Mouse (Mus musculus) right cerebral cortex, adult 18-20 months (tissue): Measurements from ENCODE around the gene Sacs.

Source experiments
- DNase-seq: peaks from one replicate; pipeline ENCODE4 v3.0.0; 2022; ENCODE audit warnings: mixed read lengths

The Sacs gene

GRCm38 (mm10) chr14:61242611-61243010 is 104.4 kb downstream of the Sacs start:
- no peak for DNase-seq

- DNase-seq = no peak
Measured at GRCm38 (mm10) chr14:61246444-61246843, 108.2 kb downstream of the Sacs start.

DNA sequence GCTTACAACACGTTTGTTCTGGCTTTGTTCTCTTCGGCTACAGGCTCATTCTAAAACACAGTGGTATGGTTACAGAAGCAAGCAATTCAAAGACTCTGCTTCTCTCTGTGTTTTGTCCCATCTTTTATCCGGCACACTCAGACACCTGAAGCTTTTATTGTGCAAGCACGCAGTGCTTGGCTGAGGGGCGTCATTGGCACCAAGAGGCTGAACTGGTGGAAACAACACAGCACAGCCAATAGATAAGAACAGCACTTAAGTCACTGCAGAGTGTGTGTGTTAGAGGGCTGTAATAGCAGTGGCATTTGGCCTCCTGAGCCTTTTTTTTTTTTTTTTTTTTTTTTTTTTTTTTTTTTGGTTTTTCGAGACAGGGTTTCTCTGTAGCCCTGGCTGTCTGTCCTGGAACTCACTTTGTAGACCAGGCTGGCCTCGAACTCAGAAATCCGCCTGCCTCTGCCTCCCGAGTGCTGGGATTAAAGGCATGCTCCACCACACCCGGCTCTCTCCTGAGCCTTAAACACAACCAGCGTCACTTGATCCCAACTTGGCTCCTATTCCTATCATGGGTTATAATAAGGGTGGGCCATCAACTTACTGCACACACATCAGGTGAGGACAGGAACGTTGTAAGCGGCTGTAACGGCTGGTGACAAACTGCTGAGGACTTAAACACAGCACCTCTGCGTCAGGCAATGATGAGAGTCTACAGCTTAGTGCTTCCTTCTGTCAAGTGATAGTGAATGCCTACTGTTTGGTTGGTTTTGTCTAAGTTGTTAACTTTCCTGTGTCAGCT is 114.5 kb downstream of the Sacs start:
- DNase-seq = no peak

DNA sequence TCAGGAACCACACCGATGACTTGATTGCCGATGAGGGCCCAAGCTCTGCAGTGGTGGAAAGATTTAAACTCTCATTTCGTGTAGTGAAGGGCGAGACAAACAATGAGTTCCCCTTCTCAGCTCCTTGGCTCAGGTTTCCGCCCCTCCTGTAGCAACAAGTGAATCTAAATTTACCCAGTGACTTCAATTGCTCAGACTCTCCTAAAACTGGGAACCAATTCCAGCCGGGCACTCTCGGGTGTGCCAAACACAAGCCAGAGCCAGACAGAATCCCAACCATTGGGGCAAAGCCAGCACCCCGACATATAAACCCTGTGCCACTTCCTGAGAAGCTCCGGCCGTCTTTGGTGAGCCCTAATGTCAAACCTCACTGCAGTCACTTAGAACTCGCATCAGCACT is 120.1 kb downstream of the Sacs start, which contains the start of gene Sgcg:
Sgcg (minus strand) TSS at position 139 of the 400 bp plus-strand sequence.
- no peak for DNase-seq

GRCm38 (mm10) chr14:61259084-61259483 is 120.8 kb downstream of the Sacs start:
- no peak for DNase-seq

DNA sequence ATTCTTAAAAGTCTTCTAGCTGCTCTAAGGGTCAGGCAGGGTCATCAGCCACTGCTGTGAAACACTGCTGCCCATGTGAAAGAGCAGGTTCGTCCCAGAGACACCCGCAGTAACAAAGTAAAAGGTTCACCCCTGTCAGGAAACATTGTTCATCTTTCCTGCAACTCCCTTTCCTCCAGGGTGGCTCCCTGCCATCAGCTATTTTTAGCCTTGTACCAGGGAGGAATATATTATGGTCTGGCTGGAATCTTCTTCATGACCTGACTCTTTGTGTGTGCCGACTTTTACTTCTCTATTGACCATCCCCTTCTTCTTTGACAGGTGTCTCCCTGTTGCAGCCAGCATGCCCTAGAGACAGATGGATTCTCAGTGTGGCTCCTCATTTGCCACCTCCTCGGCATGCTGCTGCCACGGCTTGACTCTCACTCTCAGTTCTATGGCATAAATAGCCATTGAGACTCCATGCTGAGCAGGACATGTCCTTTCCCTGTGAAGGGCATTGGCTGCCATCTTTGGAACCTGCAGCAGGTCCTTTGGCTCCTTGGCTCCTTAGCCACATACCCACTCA is 129.7 kb downstream of the Sacs start:
- no peak for DNase-seq

GRCm38 (mm10) chr14:61274414-61275198 is 136.3 kb downstream of the Sacs start:
- DNase-seq = no peak

GRCm38 (mm10) chr14:61277285-61277684 is 139.0 kb downstream of the Sacs start:
- no peak for DNase-seq

DNA sequence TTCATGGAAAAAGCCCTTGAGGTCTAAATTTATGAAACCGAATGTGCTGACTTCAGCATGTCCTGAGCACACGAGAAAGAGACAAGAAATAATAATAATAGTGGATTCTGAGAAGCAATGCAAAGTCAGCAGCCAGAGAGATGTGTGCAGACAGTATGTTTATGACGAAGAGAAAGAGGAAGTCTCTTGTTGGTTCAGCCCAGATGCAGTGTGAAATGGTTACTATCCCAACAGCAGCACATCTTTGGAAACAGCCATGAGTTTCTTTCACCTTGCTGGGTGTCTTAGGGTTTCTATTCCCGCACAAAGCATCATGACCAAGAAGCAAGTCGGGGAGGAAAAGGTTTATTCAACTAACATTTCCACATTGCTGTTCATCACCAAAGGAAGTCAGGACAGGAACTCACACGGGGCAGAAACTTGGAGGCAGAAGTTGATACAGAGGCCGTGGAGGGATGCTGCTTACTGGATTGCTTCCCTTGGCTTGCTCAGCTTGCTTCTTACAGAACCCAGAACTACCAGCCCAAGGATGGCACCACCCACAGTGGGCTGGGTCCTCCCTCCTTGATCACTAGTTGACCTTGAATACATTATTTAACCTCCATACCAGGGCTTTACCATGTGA is 140.5 kb downstream of the Sacs start:
- DNase-seq = no peak

DNA sequence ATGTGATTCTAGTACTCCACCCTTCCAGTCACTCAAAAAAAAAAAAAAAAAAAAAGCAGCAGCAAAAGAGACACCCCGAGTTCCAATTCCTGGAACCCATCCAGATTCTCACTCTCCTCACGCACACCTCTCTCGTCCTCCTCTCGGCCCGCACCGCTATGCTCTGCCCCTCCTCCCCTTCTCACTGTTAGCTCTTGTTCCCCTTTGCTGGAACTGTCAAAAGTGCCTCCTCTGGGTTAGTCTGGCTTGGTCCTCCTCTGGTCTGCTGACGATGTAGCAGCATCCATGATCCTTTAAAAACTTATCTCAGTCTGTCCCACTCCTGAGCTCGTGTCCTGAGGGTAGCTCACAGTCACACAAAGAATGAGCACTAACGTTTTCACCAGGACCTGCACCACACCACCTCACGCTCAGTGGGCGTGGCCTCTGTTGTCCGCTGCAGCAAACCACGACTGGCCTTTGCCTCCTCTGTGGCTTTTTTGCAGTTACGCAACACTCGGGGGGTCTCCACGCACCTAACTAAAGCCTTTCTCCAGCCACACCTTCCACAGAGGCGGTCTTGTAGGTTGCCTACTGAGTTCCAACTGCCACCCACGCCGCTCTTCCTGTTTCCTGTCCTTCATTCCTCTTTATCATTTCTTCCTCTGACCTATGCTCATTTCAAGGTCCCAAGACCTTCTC is 150.5 kb downstream of the Sacs start:
- no peak for DNase-seq
